Mouse (Mus musculus) gastrocnemius, adult 8-10 months (tissue): ENCODE measurements around the gene Stip1. TPM values are rescaled to one million over a fixed set of nuclear protein-coding genes. Genes with fewer than 3 reads are reported as not detected.
"Not testable (repeated sequence)": the region's sequence is repeated elsewhere in the genome, so short reads cannot be mapped to it uniquely, and the experiment has no call there.

Experiments
- DNase-seq, 2 experiments: peaks; one replicate each; pipeline ENCODE4 v3.0.0; 2022; ENCODE audit warnings: low spot score in 2 of 2
- total RNA-seq, 4 experiments: library from RNA; stranded (reverse); gene quantifications; 2 replicates each; pipeline ENCODE4 v1.2.4; 2022

Gene Stip1
- total RNA-seq, 4 experiments from 2014 or later, result 77.9 to 86.5 (median 81.8) TPM

GRCm38 (mm10) chr19:7066034-7066827 lies 26.5 kb upstream of the Stip1 start:
- peak in 1 of 2 experiments; percentile 34 for DNase-seq

- DNase-seq, result peak; percentile 60 to 64
Observed at GRCm38 (mm10) chr19:7064571-7064970, 24.8 kb upstream of the Stip1 start.

GRCm38 (mm10) chr19:7062916-7063315 lies 23.1 kb upstream of the Stip1 start:
- DNase-seq, result peak in 1 of 2 experiments; percentile 55

GRCm38 (mm10) chr19:7062110-7062509 lies 22.3 kb upstream of the Stip1 start:
- DNase-seq, result no peak

- DNase-seq, result no peak
Observed at GRCm38 (mm10) chr19:7058541-7058940, 18.8 kb upstream of the Stip1 start.

DNA sequence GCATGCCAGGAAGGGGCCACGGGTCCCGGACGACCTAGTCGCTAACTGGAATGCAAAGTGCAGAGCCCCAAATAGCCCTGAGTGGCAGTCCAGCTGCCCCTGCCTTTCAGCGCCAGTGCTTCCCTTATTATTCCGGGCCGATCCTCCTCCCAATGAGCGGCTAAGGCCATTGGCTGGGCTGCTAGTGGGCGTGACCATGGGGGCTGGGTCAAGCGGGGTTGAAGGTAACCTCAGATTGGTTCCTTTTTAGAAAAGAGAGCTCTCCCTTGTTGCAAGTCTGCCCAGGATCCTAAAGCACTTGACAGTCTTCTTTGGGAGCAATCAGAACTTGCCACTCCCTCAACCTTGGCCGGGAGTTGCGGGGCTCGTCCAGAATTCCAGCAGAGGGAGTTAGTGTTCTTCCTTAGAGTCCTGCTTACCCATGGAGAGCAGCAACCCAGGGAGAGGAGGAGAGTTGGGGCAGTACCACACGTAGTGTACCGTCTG lies 18.0 kb upstream of the Stip1 start:
- DNase-seq, result peak; percentile 79 to 89

DNA sequence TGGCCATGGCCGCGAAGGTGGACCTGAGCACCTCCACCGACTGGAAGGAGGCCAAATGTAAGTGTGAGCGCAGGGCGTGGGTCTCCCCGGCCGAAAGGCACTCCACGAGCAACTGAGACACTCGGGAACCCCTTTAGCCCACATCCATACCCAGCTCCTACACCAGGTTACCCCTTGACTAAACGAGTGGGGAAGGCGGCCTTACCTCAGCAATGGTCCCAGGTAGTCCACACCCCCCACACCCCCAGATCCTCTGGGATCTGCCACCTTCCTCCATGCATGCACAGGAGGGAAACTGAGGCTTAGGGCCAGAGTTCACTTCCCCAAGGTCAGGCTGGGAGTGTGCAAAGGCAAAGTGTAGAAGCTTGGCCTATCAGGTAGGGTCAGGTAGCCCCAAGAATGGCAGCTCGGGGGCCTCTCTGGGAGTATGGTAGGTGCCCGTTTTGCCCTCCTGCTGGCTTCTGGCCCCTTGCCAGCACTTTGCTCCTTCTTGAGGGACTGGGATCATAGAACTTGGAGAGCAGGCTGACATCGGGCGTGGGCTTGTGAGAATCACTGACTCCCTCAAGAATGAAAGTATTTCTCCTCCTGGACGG lies 17.5 kb upstream of the Stip1 start:
- no peak for DNase-seq

GRCm38 (mm10) chr19:7056248-7057087 lies 16.7 kb upstream of the Stip1 start, which contains the start of gene Macrod1:
Gene Macrod1 (plus strand): TSS chr19:7056810.
- peak; percentile 84 to 93 for DNase-seq

DNA sequence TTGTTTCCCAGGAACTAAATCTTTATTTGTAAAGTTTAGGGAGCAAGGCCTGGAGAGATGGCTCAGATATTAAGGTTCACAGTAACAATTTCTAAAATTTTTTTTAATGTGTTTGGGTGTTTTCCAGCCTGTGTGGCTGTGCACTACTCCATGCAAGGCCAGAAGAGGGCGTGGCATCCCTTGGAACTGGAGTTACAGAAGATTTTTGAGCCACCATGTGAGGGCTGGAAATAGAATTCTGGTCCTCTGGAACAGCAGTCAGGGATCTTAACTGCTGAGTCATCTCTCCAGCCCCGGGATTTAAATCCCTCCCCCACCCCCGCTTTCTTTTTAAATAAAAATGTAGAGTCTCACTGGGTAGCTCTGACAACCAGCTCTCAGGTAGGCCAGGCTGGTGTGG lies 15.4 kb upstream of the Stip1 start:
- DNase-seq, result peak in 1 of 2 experiments; percentile 44

GRCm38 (mm10) chr19:7054772-7055171 lies 15.0 kb upstream of the Stip1 start:
- DNase-seq, result peak in 1 of 2 experiments; percentile 40

DNA sequence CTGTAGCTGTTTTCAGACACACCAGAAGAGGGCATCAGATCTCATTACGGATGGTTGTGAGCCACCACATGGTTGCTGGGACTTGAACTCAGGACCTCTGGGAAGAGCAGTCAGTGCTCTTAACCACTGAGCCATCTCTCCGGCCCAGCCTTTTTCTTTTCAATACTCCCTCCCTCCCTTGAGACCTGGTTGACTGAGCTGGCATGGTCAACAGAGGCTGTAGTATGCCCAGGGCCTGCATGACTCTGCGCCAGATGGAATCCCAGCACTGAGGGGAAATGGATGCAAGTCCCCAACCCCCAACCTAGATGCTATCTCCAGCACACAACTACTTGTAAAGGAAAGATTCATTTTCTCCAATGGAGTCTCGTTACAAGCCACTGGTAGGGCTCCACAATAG lies 13.6 kb upstream of the Stip1 start:
- not testable (repeated sequence) for DNase-seq

- no peak for DNase-seq
Observed at GRCm38 (mm10) chr19:7044706-7045105, 4.9 kb upstream of the Stip1 start.

- DNase-seq, result no peak
Observed at GRCm38 (mm10) chr19:7044279-7044678, 4.5 kb upstream of the Stip1 start.

DNA sequence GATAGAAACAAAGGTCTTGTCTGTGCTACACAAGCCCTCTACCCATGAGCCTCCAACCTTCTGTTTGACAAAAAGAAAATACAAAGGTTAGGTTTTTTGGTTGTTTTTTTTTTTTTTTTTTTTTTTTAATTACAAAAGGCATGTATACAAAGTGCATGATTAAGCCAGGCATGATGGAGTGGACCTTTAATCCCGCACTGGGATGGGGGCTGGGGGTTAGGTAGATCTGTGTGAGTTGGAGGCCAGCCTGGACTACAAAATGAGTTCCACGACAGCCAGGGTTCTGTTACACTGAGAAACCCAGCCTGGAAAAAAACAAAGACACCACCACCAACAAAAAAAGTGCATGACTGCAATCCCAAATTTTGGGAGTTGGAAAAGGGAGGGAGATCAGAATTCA lies 1.4 kb upstream of the Stip1 start:
- DNase-seq, result no peak

- no peak for DNase-seq
Observed at GRCm38 (mm10) chr19:7040637-7041130, 917 bp upstream of the Stip1 start.

DNA sequence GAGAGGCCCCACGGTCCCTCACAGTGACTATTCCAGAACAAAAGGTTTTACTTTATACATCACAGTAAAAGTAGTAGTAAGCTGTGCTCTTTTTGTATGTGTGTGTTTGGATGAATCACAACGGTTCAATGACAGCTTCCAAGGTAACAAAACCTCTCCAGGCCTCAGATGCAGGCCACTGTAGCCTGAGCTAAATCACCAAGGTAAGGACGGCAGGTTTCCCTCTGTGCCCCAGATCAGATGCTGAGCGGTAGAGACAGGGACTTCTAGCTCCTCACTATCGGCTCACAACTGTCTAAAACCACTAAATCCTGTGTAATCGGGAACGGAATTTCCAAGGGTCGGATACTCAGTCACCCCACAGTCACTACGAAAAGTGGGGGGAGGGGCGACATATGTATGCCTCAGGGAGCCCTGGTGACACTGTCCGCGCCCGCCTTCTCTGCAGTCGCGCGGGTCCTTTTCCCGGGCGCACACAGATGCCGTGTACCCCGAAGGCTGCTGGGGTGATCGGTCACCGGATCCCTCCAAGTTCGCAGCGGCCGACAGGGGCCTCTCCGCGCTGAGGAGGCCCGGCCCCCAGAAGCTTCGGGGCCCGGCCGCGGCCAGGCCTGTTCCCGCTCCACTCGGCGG lies 563 bp downstream of the Stip1 start:
- peak; percentile 34 for DNase-seq

- DNase-seq, result no peak
Observed at GRCm38 (mm10) chr19:7034006-7034405, 5.8 kb downstream of the Stip1 start.

GRCm38 (mm10) chr19:7029531-7029930 lies 10.2 kb downstream of the Stip1 start:
- DNase-seq, result no peak

- DNase-seq, result no peak
Observed at GRCm38 (mm10) chr19:7020224-7020641, 19.5 kb downstream of the Stip1 start.

GRCm38 (mm10) chr19:7019191-7019590 lies 20.6 kb downstream of the Stip1 start, which contains the start of gene Fermt3:
Gene Fermt3 (minus strand): TSS chr19:7019469.
- no peak for DNase-seq

GRCm38 (mm10) chr19:7018546-7018945 lies 21.2 kb downstream of the Stip1 start:
- no peak for DNase-seq
